Mouse (Mus musculus) thymus, adult 18-20 months (tissue): ENCODE data around the gene Tmem251.
A peak's percentile ranks its signal among the peaks of the same experiment; 100 is the strongest.

ENCODE experiments used
- DNase-seq, 2 experiments: peaks; one replicate each; pipeline ENCODE4 v3.0.0; 2022; ENCODE audit warnings: mixed read lengths in 2 of 2

The Tmem251 gene

DNA sequence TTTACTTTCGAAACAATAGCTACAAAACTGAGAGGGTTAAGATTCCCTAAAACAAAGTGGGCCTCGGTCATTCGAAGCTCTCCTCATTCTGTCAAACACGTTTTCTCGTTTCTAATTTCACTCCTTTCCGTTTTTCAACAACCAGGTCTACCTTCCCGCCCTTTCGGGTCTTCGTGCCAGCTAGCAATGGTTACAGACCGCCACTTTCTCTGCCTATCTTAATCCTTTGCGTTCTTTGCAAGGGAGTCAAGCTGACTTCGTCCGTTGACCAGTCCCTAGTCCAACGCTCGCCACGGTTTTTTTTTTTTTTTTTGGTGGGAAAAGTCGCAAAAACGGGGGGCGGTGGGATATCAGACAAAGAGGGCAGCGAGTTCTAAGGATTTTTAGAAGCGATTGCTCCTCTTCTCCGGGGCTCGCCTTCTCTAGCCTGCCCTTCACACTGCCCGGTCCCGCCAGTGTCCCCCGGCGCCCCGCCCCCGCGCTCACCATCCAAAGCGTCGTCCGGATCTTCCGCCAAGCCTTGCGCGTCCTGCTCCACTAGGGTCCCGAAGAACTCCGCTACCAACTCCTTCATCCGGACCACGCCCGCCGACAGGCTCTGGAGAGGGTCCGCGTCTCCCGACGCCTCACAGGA is 13.6 kb downstream of the Tmem251 start:
- no peak for DNase-seq

- peak; percentile 91 to 95 for DNase-seq
Observed at GRCm38 (mm10) chr12:102757689-102758402, 14.3 kb downstream of the Tmem251 start, which contains the start of the genes Gm28051, Gon7 and Ubr7. TSS of gene Gm28051 (minus strand) at chr12:102757765. TSS of gene Gon7 (minus strand) at chr12:102757803. TSS of gene Ubr7 (plus strand) at chr12:102757967.

DNA sequence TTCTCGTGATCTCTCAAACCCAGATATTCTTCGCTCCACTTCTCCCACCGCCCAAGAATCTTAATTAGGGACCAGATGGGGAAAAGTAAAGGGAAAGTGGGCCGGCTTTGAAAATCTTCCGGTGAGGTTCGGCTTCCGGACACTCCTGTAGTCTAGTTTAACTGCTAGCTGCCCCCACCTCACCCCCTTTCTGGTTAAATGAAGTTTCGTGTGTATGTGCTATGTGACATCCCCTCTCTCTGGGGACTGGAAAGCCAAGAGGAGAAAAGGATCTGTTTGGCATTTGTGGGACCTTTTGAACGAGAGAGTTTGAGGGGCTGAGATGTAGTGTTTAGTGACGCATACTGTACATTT is 14.8 kb downstream of the Tmem251 start, which contains the start of gene Gm20604:
Gene Gm20604, minus strand, starts transcription at position 270 of the 354 bp plus-strand sequence.
- no peak for DNase-seq

- DNase-seq = no peak
Observed at GRCm38 (mm10) chr12:102758936-102759335, 15.4 kb downstream of the Tmem251 start.

DNA sequence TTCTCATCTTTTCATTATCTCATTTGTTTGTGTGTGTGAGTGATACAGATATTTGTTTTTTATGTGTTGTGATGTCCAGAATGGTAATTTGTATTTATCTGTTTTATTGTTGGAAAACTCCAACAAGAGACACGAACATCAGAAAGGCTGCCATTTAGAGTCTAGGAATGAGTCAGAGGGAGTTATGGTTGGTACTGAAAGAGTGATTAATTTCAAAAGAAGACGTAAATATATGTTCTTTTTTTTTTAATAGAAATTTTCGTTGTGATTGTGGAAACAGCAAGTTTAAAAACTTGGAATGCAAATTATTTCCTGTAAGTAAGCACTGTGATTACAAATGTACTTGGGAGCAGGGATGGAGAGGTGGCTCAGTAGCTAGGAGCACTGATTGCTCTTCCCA is 18.1 kb downstream of the Tmem251 start:
- DNase-seq = no peak

DNA sequence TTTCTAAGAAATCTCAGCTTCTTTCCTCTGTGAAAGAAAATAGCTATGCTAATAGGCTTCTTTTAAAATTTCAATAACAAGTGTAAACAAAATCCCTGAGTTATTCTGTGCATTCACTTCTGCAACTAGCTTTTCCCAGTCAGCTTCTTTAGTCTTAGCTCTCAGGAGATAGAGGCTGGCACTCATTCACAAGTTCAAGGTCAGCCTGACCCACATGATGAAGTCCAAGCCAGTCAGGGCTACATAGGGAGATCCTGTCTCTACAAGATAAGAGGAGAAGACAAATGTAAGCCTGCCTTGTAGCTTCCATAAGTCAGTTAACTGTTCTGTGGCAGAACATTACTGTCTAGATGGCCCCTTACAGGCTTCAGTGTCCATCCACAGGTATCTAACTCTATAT is 20.1 kb downstream of the Tmem251 start:
- no peak for DNase-seq

DNA sequence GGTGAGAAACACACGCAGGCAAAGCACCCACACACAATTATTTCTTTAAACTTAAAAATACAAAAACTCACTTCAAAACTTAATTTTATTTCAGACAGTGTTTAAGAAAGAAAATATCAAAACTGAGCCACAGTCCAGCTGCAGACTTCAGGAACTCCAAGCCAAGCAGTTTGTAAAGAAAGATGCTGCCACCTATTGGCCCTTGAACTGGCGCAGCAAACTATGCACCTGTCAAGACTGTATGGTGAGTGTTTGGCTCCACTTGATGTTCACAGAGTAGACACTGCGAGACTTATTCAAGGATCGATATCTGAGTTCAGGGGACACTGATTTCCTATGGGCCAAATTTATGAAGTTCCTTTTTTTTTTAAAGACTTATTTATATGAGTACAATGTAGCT is 25.4 kb downstream of the Tmem251 start:
- DNase-seq = no peak

GRCm38 (mm10) chr12:102771601-102772000 is 28.0 kb downstream of the Tmem251 start:
- DNase-seq = no peak

DNA sequence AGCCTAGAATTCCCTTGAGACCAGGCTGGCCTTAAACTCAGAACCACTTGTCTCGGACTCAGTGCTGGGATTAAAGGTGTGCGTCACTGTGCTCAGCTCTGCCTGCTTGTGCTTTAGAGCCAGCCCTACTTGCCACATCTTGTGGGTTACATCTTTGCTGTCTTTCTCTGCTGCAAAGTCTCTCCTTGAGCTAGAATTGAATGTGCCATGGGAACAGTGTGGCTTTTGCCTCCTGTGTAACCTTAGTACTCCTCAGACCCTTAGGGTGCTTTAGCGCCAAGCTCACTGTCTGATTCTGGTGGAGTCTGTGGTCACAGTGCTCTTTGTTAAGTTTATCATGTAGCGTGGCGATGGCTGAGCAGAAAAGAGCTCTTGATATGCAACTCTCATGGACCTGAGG is 29.1 kb downstream of the Tmem251 start:
- no peak for DNase-seq

DNA sequence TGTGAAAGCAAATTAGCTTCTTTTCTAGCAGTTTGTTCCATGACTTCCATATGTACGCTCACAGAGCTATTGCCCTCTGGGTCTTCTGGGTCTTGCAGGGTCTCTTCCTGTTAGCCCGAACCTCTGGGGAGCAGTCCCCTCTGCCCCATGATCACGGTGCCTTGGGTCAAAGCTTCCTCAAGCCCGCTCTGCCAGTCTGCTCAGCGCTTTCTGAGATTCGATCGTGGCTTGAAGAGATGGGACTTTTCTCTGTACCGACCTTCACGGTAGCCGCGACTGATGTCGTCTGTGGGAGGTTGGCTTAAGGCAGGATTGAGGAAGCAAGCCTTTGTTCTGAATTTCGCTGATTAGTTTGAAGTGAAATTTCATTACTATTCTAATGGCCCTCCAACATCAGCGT is 32.5 kb downstream of the Tmem251 start:
- no peak for DNase-seq

GRCm38 (mm10) chr12:102778151-102778550 is 34.6 kb downstream of the Tmem251 start:
- no peak for DNase-seq

DNA sequence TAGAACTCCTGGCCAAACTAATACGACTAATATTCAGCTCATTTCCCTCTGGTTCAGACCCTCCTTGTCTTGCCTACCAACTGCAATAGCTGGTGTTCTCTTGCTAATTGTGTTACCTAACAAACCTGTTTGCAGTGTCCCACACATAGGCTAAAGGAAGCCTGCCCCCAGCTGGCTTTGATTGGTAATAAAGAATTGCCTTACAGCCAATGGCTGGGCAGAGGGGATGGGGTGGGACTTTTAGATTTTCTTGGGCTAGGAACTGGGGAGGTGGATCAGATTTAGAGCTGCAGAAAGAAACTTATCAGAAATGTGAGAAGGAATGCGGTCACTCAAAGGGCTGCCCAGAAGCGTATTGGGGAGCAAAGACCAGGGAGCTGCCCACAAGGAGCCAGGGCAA is 35.9 kb downstream of the Tmem251 start:
- no peak for DNase-seq

DNA sequence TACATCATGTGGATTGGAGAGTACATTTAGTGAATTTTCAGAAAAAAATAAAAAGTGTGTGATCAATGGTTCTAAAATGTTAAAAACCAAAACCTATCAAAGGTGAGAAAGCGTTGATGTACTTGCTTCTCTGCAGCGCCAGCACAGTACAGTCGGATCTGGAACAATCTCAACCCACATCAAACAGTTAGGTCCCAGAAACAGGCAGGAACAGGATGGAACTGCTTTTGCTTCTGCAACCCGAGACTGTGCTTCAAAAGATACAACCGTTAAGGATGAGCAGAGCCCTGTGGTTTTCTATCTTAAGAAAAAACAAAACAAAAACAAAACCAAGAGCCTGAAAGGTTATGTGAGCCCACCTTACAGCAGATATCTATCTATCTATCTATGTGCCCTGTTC is 39.3 kb downstream of the Tmem251 start:
- DNase-seq = peak in 1 of 2 experiments; percentile 67

DNA sequence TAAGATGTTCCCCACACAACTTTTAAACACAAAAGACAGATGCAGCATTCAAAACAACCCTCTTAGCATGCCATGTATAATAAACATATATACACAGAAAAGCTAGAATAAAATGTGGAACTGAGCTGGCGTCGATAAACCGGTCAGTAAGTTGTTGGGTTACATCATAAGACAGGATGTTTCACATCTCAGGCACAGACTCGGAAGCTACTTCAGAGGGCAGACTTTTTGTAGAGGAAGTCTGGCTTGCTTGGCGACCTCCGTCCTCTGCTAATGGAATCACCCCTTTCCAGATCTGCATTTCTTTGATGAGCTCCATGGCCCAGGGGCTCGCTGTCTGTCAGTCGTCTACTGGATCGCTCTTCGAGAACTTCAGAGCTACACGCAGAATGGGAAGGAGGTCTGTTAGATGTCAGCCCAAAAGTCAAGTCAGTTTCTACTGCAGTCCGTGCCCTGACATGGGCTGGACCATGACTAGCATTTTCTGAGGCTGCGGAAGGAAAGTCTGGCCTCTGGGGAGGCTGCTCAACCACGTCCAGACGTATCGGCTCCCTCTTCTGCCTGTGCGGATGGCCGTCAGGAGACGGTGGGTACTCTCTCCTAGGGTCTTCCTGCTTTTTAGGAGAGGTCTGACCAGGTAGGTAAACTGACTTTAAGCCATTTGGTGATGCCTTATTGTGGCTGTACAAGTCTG is 41.5 kb downstream of the Tmem251 start:
- DNase-seq = no peak

DNA sequence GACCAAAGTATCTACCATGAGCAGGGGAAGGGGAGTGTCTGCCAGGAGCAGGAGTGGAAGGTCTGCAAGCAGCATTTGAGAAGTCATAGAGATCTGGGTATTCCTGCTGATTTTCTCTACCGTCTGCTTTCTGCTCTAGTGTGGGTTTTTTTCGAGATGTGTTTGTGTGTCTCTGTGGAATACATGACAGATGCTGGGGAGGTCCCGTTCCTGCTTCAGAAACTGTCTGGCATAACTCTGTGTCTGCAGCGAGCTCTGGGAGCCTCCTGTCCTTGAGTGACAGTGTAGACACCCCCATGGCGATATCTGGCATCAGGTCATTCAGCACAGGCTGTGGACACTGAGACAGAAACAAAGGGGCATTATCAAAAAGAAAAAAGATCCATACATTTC is 42.0 kb downstream of the Tmem251 start:
- DNase-seq = no peak

DNA sequence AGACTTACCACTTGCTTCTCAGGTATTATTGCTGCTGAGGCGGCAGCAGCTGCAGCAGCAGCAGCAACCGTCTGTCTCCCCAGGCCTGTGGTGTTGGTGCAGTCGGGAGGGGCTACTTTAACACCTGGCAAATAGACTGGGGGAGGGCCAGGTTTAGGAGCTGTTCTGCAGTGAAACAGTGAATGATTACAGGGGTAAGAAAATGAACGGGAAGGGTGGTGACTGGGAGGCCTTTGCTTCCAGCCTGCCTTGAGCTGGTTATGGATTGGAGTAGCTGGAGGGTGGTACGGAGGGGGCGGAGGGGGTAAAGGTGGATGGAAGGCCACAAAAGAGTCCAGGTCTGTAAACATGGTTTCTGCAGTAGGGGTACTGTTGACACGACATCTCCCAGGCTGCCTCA is 44.4 kb downstream of the Tmem251 start:
- peak; percentile 60 to 80 for DNase-seq
